Mouse (Mus musculus) testis, adult 2 months (tissue): Measurements from ENCODE around the gene Pik3r3.

ENCODE experiments used
- CTCF ChIP-seq: fragments of 200-500 bp; IDR thresholded peaks from 2 replicates; pipeline ENCODE4 v1.5.1; 2012; ENCODE audit warnings: low read depth, mild to moderate bottlenecking, inconsistent platforms, low read length, moderate library complexity; ENCODE audit not compliant: control insufficient read depth, insufficient read depth, insufficient replicate concordance
- POLR2A ChIP-seq: fragments of 200-500 bp; IDR thresholded peaks from 2 replicates; pipeline ENCODE4 v1.6.1; 2012; ENCODE audit warnings: low read depth, mild to moderate bottlenecking, inconsistent platforms, low read length, moderate library complexity; ENCODE audit not compliant: control insufficient read depth

DNA sequence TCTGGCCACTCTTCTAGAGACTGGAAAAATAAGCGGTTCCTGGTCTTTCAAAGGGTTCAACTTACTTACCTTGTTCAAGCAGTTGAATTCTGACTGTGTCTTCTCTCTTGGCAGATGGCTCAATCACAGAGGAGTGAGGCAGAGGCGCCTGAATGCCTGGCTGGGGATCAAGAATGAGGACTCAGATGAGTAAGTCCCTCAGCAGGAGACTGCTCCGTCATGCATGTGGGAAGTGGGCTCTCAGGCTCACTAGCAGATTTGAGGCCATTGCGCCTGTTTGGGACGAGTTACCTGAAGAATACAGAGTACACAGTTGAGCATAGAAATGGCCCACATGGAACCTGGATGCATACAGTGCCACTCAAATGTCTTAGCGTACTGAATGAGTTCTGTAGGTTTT lies 70.1 kb downstream of the Pik3r3 start:
- no peak for TF ChIP-seq CTCF
- TF ChIP-seq POLR2A, result no peak
